In the genomic region with DNA sequence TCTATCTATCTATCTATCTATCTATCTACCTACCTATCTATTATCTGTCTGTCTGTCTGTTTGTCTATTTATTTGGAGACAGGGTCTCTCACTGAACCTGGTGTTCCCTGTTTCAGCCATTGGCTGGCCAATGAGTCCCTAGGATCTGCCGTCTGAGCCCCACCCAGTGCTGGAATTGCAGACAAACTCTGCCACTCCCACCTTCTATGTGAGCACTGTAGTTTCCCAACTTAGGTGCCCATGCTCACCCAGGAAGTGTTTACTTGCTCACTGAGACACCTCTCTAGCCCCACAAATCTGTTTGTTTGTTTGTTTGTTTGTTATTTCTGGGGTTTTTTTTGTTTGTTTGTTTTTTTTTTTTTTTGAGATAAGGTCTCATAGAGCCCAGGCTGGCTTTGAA, we compare ENCODE assay signal across 20 mouse cellular contexts. TPM values are rescaled to one million over a fixed set of nuclear protein-coding genes. Genes with fewer than 3 reads are reported as not detected.
"Had no signal": no experiment of that assay in that cellular context is flagged by ENCODE, and none has a peak within 500 bp of the region (broad histone marks: within the 10 kb centered on the region; RNA-seq: fewer than 3 reads in every experiment).

No protein-coding gene starts in this region.

- H3K4me1 ChIP-seq: midbrain, embryonic 12.5 days; neural tube, embryonic 12.5 days had no signal

- H3K4me3 ChIP-seq: midbrain, embryonic 10.5 days; midbrain, embryonic 12.5 days; myocyte; neural tube, embryonic 12.5 days had no signal

- H3K36me3 ChIP-seq: midbrain, embryonic 10.5 days; midbrain, embryonic 12.5 days; neural tube, embryonic 12.5 days had no signal

- H3K9me3 ChIP-seq: midbrain, embryonic 10.5 days; midbrain, embryonic 12.5 days; neural tube, embryonic 12.5 days had no signal

- H3K27me3 ChIP-seq: midbrain, embryonic 12.5 days; neural tube, embryonic 12.5 days had no signal

- H3K27ac ChIP-seq: midbrain, embryonic 10.5 days; midbrain, embryonic 12.5 days; neural tube, embryonic 12.5 days had no signal

- ATAC-seq: midbrain, embryonic 16.5 days had no signal

- H3K9ac ChIP-seq: lung, embryonic 14.5 days; midbrain, embryonic 12.5 days; neural tube, embryonic 12.5 days had no signal

- DNase-seq: lung, adult 18-20 months; lung, embryonic 14.5 days; lung, postnatal 10 days; lung, postnatal 4 days; midbrain, embryonic 14.5 days; retina, postnatal 1 day; right cerebral cortex, adult 18-20 months; right cerebral cortex, postnatal 25 days; right cerebral cortex, postnatal 4 days; spleen, adult 18-20 months; thymus, adult 2 months; thymus, postnatal 25 days; thymus, postnatal 4 days had no signal

- H3K4me2 ChIP-seq: lung, embryonic 14.5 days; midbrain, embryonic 12.5 days; neural tube, embryonic 12.5 days had no signal

RNA-seq across cellular contexts. Expression of a gene that starts 35.3 kb away (rescaled TPM):
- total RNA-seq: megakaryocyte, adult 5-6 weeks; neutrophil, adult 5-6 weeks had no signal
